8 mouse cellular contexts compared by ENCODE assay signal in genomic region chr11:106500393-106501307, GRCm38 (mm10). TPM values are rescaled to one million over a fixed set of nuclear protein-coding genes. Genes with fewer than 3 reads are reported as not detected.
DNase-seq lines count a peak whose midpoint lies in the region; ATAC-seq and TF ChIP-seq lines count a peak whose summit lies in the region.

No protein-coding gene starts in this region.

- peak; percentile 97 for ATAC-seq in embryonic facial prominence, embryonic 15.5 days (ENCODE audit: insufficient number of reproducible peaks, low FRiP score, low TSS enrichment, low read depth)
- ATAC-seq in limb, embryonic 14.5 days (ENCODE audit: low FRiP score, low read depth): peak; percentile 98
- peak; percentile 97 for ATAC-seq in midbrain, postnatal 0 days (ENCODE audit: low FRiP score)

- H3K4me1 ChIP-seq in bone marrow, adult 2 months (ENCODE audit: control insufficient read depth, insufficient read depth, low read length): no peaks in the 10 kb centered on the region; the same call in 1 of the 2 replicates
- H3K4me1 ChIP-seq in embryonic facial prominence, embryonic 15.5 days: 0 out of 2 replicates have a peak, but pooled peaks cover 3% of the 10 kb centered on the region
- H3K4me1 ChIP-seq in limb, embryonic 14.5 days (ENCODE audit: control insufficient read depth, insufficient read depth, low read length): peaks cover 4% of the 10 kb centered on the region; the same call in 1 of the 2 replicates
- H3K4me1 ChIP-seq in midbrain, postnatal 0 days (ENCODE audit: insufficient read depth, low read length): no peaks in the 10 kb centered on the region

- no peaks in the 10 kb centered on the region for H3K36me3 ChIP-seq in embryonic facial prominence, embryonic 15.5 days
- no peaks in the 10 kb centered on the region for H3K36me3 ChIP-seq in limb, embryonic 14.5 days (ENCODE audit: control insufficient read depth, insufficient read depth, low read length)
- H3K36me3 ChIP-seq in midbrain, postnatal 0 days (ENCODE audit: insufficient read depth, low read length): no peaks in the 10 kb centered on the region

- peak overlapping the region; percentile 63 for H3K27ac ChIP-seq in bone marrow, adult 2 months (ENCODE audit: control insufficient read depth, insufficient read depth, low read depth, low read length, poor library complexity)
- H3K27ac ChIP-seq in embryonic facial prominence, embryonic 15.5 days (replicated peaks): peak overlapping the region; percentile 99
- peak overlapping the region; percentile 99 for H3K27ac ChIP-seq in limb, embryonic 14.5 days (replicated peaks; ENCODE audit: low read depth, low read length)
- H3K27ac ChIP-seq in midbrain, postnatal 0 days (ENCODE audit: low read depth, low read length): peak overlapping the region; percentile 94

- peak overlapping the region; percentile 81 for H3K4me3 ChIP-seq in bone marrow, adult 2 months (replicated peaks; ENCODE audit: control insufficient read depth, low read depth, low read length)
- peak overlapping the region; percentile 86 for H3K4me3 ChIP-seq in embryonic facial prominence, embryonic 15.5 days (replicated peaks)
- peak overlapping the region; percentile 77 for H3K4me3 ChIP-seq in limb, embryonic 14.5 days (replicated peaks; ENCODE audit: low read length)
- H3K4me3 ChIP-seq in midbrain, postnatal 0 days (ENCODE audit: low read depth, low read length): peak overlapping the region; percentile 81

- WGBS in bone marrow, adult 2 months: 1% methylated on average over 51 of the region's 55 CpGs
- WGBS in embryonic facial prominence, embryonic 15.5 days: under 1% methylated on average over 51 of the region's 55 CpGs
- WGBS in limb, embryonic 14.5 days: under 1% methylated on average over 48 of the region's 55 CpGs
- under 1% methylated on average over 50 of the region's 55 CpGs for WGBS in midbrain, postnatal 0 days

- peak overlapping the region; percentile 96 for H3K9ac ChIP-seq in embryonic facial prominence, embryonic 15.5 days
- peak overlapping the region; percentile 99 for H3K9ac ChIP-seq in limb, embryonic 14.5 days (ENCODE audit: low read depth, low read length, severe bottlenecking)
- H3K9ac ChIP-seq in midbrain, postnatal 0 days (replicated peaks; ENCODE audit: low read length, poor library complexity, severe bottlenecking): peak overlapping the region; percentile 91

- TF ChIP-seq POLR2A in bone marrow, adult 2 months (IDR thresholded peaks at IDR 0.05; ENCODE audit: borderline replicate concordance, control insufficient read depth, low read depth, low read length): peak; percentile 87
- TF ChIP-seq POLR2A in limb, embryonic 14.5 days (IDR thresholded peaks at IDR 0.05; ENCODE audit: borderline replicate concordance, extremely low read depth, insufficient read depth, insufficient read length): peak; percentile 99; the same call in 1 of the 2 replicates

- peak; percentile 100 for DNase-seq in 416B (ENCODE audit: low read depth)
- DNase-seq in heart, adult 8-10 months (ENCODE audit: low spot score): peak; percentile 98
- DNase-seq in kidney, adult 9 months: peak; percentile 99
- DNase-seq in limb, embryonic 14.5 days (ENCODE audit: low spot score): peak; percentile 99
- DNase-seq in midbrain, postnatal 0 days (ENCODE audit: low spot score): peak; percentile 100
- DNase-seq in spleen, postnatal 14 days (ENCODE audit: low spot score in 2 of 2): peak; percentile 83 to 85

- H3K27me3 ChIP-seq in embryonic facial prominence, embryonic 15.5 days: no peaks in the 10 kb centered on the region
- H3K27me3 ChIP-seq in limb, embryonic 14.5 days (ENCODE audit: control insufficient read depth, insufficient read depth, low read length): no peaks in the 10 kb centered on the region
- no peaks in the 10 kb centered on the region for H3K27me3 ChIP-seq in midbrain, postnatal 0 days (ENCODE audit: insufficient read depth, low read length)

- H3K4me2 ChIP-seq in embryonic facial prominence, embryonic 15.5 days (replicated peaks): peak overlapping the region; percentile 54
- peak overlapping the region; percentile 67 for H3K4me2 ChIP-seq in limb, embryonic 14.5 days (replicated peaks; ENCODE audit: low read depth, low read length, severe bottlenecking)
- peak overlapping the region; percentile 83 for H3K4me2 ChIP-seq in midbrain, postnatal 0 days (ENCODE audit: low read depth, low read length, poor library complexity, severe bottlenecking)

- no peak for TF ChIP-seq CTCF in bone marrow, adult 2 months (IDR thresholded peaks at IDR 0.05; ENCODE audit: control insufficient read depth, insufficient read depth, low read length)
- TF ChIP-seq CTCF in midbrain, postnatal 0 days (IDR thresholded peaks at IDR 0.05): no peak

- no peaks in the 10 kb centered on the region for H3K9me3 ChIP-seq in embryonic facial prominence, embryonic 15.5 days (replicated peaks)
- H3K9me3 ChIP-seq in limb, embryonic 14.5 days (ENCODE audit: control insufficient read depth, low read length): no peaks in the 10 kb centered on the region
- no peaks in the 10 kb centered on the region for H3K9me3 ChIP-seq in midbrain, postnatal 0 days (ENCODE audit: low read length)

RNA-seq across cellular contexts. Expression of gene Ern1, which starts 13.0 kb away (rescaled TPM):
- 4.4 and 13.4 TPM in 2 replicates for polyA plus RNA-seq in bone marrow, adult 2 months (2011; ENCODE audit: insufficient read depth, insufficient read length, low replicate concordance, missing spikeins)
- polyA plus RNA-seq in embryonic facial prominence, embryonic 15.5 days (2015; fragmentation: Nextera tagmentation; extraction: Ambion mirVana): 6.2 and 6.3 TPM in 2 replicates
- total RNA-seq in heart, adult 8-10 months (2022): 10 to 100 TPM; 10.2 to 14.0 (median 12.8) TPM
- polyA plus RNA-seq in limb, embryonic 14.5 days (2012; rRNA removed): 12.5 and 15.1 TPM in 2 replicates
- polyA plus RNA-seq in limb, embryonic 14.5 days (2014; fragmentation: Nextera tagmentation; extraction: Ambion mirVana): 6.4 and 7.8 TPM in 2 replicates
- total RNA-seq in midbrain, postnatal 0 days (2014; rRNA removed): 10.1 and 10.3 TPM in 2 replicates
- polyA plus RNA-seq in midbrain, postnatal 0 days (2015; fragmentation: Nextera tagmentation; extraction: Ambion mirVana): 2.2 and 3.7 TPM in 2 replicates

Comparison
In these comparisons a context has a peak if more than half of its experiments do, and no peak if none do; other contexts are left out.
1. Peak in every context shown above with its lines: DNase-seq, ATAC-seq, H3K4me3 ChIP-seq and H3K27ac ChIP-seq.